In genomic region chr16:26569387-26569978, GRCm38 (mm10) we compare ENCODE assay signal across 42 mouse cellular contexts. TPM values are rescaled to one million over a fixed set of nuclear protein-coding genes. Genes with fewer than 3 reads are reported as not detected.
"Had no signal": no experiment of that assay in that cellular context is flagged by ENCODE, and none has a peak within 500 bp of the region (broad histone marks: within the 10 kb centered on the region; RNA-seq: fewer than 3 reads in every experiment).

No protein-coding gene starts in this region.

- H3K9ac ChIP-seq: heart, embryonic 12.5 days; heart, embryonic 13.5 days; heart, embryonic 15.5 days; hindbrain, embryonic 12.5 days; hindbrain, embryonic 13.5 days; hindbrain, embryonic 14.5 days; hindbrain, embryonic 15.5 days; intestine, embryonic 15.5 days; kidney, embryonic 15.5 days had no signal

- H3K9me3 ChIP-seq: heart, embryonic 10.5 days; heart, embryonic 12.5 days; heart, embryonic 13.5 days; heart, embryonic 15.5 days; hindbrain, embryonic 10.5 days; hindbrain, embryonic 12.5 days; hindbrain, embryonic 13.5 days; hindbrain, embryonic 15.5 days; intestine, embryonic 15.5 days; kidney, embryonic 15.5 days had no signal

- H3K4me2 ChIP-seq: heart, embryonic 11.5 days; heart, embryonic 12.5 days; heart, embryonic 13.5 days; heart, embryonic 15.5 days; hindbrain, embryonic 12.5 days; hindbrain, embryonic 13.5 days; hindbrain, embryonic 14.5 days; hindbrain, embryonic 15.5 days; intestine, embryonic 15.5 days; kidney, embryonic 15.5 days had no signal

- H3K4me3 ChIP-seq: heart, adult 2 months; heart, embryonic 10.5 days; heart, embryonic 12.5 days; heart, embryonic 13.5 days; heart, embryonic 15.5 days; hindbrain, embryonic 10.5 days; hindbrain, embryonic 12.5 days; hindbrain, embryonic 13.5 days; hindbrain, embryonic 15.5 days; intestine, embryonic 15.5 days; kidney, embryonic 15.5 days; layer of hippocampus, adult 2 months had no signal

- H3K27ac ChIP-seq: heart, adult 2 months; heart, embryonic 10.5 days; heart, embryonic 13.5 days; heart, embryonic 15.5 days; hindbrain, embryonic 10.5 days; hindbrain, embryonic 12.5 days; hindbrain, embryonic 13.5 days; hindbrain, embryonic 14.5 days; hindbrain, embryonic 15.5 days; hindbrain, postnatal 0 days; intestine, embryonic 15.5 days; kidney, embryonic 15.5 days; kidney, postnatal 0 days; layer of hippocampus, adult 2 months had no signal

- H3K36me3 ChIP-seq: heart, embryonic 10.5 days; heart, embryonic 12.5 days; heart, embryonic 13.5 days; heart, embryonic 15.5 days; hindbrain, embryonic 10.5 days; hindbrain, embryonic 12.5 days; hindbrain, embryonic 13.5 days; hindbrain, embryonic 15.5 days; intestine, embryonic 15.5 days; kidney, embryonic 15.5 days had no signal

- H3K27me3 ChIP-seq: heart, embryonic 12.5 days; heart, embryonic 13.5 days; heart, embryonic 15.5 days; hindbrain, embryonic 12.5 days; hindbrain, embryonic 13.5 days; hindbrain, embryonic 15.5 days; intestine, embryonic 15.5 days; kidney, embryonic 15.5 days had no signal

- DNase-seq: heart, adult 2 months; heart, postnatal 10 days; heart, postnatal 14 days; heart, postnatal 36 days; heart, postnatal 4 days; kidney, adult 11 months; kidney, adult 18-20 months; kidney, adult 2 months; kidney, adult 8-10 months; kidney, adult 9 months; kidney, postnatal 10 days; kidney, postnatal 14 days; kidney, postnatal 25 days; kidney, postnatal 36 days; kidney, postnatal 4 days; layer of hippocampus, adult 9-11 months had no signal

- H3K4me1 ChIP-seq: heart, embryonic 10.5 days; heart, embryonic 12.5 days; heart, embryonic 13.5 days; heart, embryonic 15.5 days; hindbrain, embryonic 10.5 days; hindbrain, embryonic 12.5 days; hindbrain, embryonic 13.5 days; hindbrain, embryonic 15.5 days; intestine, embryonic 15.5 days; kidney, embryonic 15.5 days had no signal

- ATAC-seq: hindbrain, embryonic 16.5 days; hindbrain, postnatal 0 days; inflammation-experienced regulatory T-cells, adult 6 months; intestine, embryonic 15.5 days; intestine, embryonic 16.5 days; intestine, postnatal 0 days had no signal

RNA-seq across cellular contexts. Expression of gene Tmem207, which starts 42.9 kb away (rescaled TPM):
- polyA plus RNA-seq: heart, adult 2 months; heart, embryonic 10.5 days; heart, embryonic 11.5 days; heart, embryonic 12.5 days; heart, embryonic 13.5 days; heart, embryonic 14.5 days; heart, embryonic 15.5 days; heart, embryonic 16.5 days; heart, postnatal 0 days; hindbrain, embryonic 11.5 days; hindbrain, embryonic 12.5 days; hindbrain, embryonic 16.5 days; hindbrain, postnatal 0 days; inflammation-experienced regulatory T-cells, adult 6 months; intestine, embryonic 14.5 days; intestine, embryonic 15.5 days; intestine, embryonic 16.5 days; intestine, postnatal 0 days; kidney, embryonic 14.5 days; kidney, embryonic 15.5 days; large intestine, adult 2 months had no signal
